Mouse (Mus musculus) heart, adult 2 months (tissue): ENCODE measurements around the gene Trdmt1. TPM values are rescaled to one million over a fixed set of nuclear protein-coding genes. Genes with fewer than 3 reads are reported as not detected.

ENCODE experiments used
- DNase-seq, 2 experiments: peaks; one replicate each; pipeline ENCODE4 v3.0.0; 2021
- H3K27ac ChIP-seq: fragments of 200-600 bp; 2 replicates; pipeline ENCODE4 v1.8.1; 2022
- H3K27me3 ChIP-seq: fragments of 200-500 bp; 2 replicates; pipeline ENCODE4 v1.6.1; 2012; ENCODE audit warnings: mild to moderate bottlenecking, low read length, inconsistent platforms, mixed read lengths; ENCODE audit not compliant: control insufficient read depth, insufficient read depth
- H3K36me3 ChIP-seq: fragments of 200-500 bp; 2 replicates; pipeline ENCODE4 v1.6.1; 2012; ENCODE audit warnings: low read length, inconsistent platforms; ENCODE audit not compliant: control insufficient read depth, insufficient read depth
- H3K4me1 ChIP-seq: fragments of 200-500 bp; 2 replicates; pipeline ENCODE4 v1.6.1; 2011; ENCODE audit warnings: low read length; ENCODE audit not compliant: control insufficient read depth, insufficient read depth
- H3K4me3 ChIP-seq: fragments of 200-600 bp; 2 replicates; pipeline ENCODE4 v1.8.1; 2022
- H3K79me2 ChIP-seq: fragments of 200-500 bp; replicated peaks from 2 replicates; pipeline ENCODE4 v1.6.1; 2012; ENCODE audit warnings: mild to moderate bottlenecking, inconsistent platforms, low read length, moderate library complexity, mixed read lengths; ENCODE audit not compliant: control insufficient read depth, insufficient read depth
- H3K9ac ChIP-seq: fragments of 200-500 bp; 2 replicates; pipeline ENCODE4 v1.6.1; 2012; ENCODE audit warnings: low read depth, mild to moderate bottlenecking, control low read depth, inconsistent platforms, low read length, mixed read lengths
- CTCF ChIP-seq: fragments of 200-600 bp; IDR thresholded peaks from 2 replicates; pipeline ENCODE4 v1.8.1; 2022; ENCODE audit warnings: antibody characterized with exemption, mild to moderate bottlenecking, moderate library complexity
- EP300 ChIP-seq: fragments of 200-500 bp; IDR thresholded peaks from 2 replicates; pipeline ENCODE4 v1.6.1; 2011; ENCODE audit warnings: low read depth, low read length, control low read depth; ENCODE audit not compliant: insufficient read depth
- POLR2A ChIP-seq: fragments of 200-500 bp; IDR thresholded peaks from 2 replicates; pipeline ENCODE4 v1.6.1; 2011; ENCODE audit warnings: mild to moderate bottlenecking, low read depth, low read length, control low read depth; ENCODE audit not compliant: insufficient read depth
- WGBS: fragments of 180-500 bp; shearing (Covaris S2); methylation state at CpG from one replicate; pipeline ENCODE4 v1.1.7; 2018; 5-methylcytosine and 5-hydroxymethylcytosine counted together
- intact Hi-C: fragments of 180-260 bp; cut with DNase I; formaldehyde crosslinking; loops from one replicate; pipeline ENCODE4 v1.15.1; 2025
- polyA plus RNA-seq: library from polyadenylated mRNA; depleted of rRNA; stranded (reverse); fragments of >200 nt; gene quantifications from 2 replicates; pipeline ENCODE4 v1.2.3, GENCODE M21; 2012; rRNA removed
- total RNA-seq, 2 experiments: library from RNA; stranded (reverse); gene quantifications; 2 replicates each; pipeline ENCODE4 v1.2.3; 2021

Trdmt1 gene
- total and polyA plus RNA-seq, 3 experiments = 3.3 to 7.0 (median 5.2) TPM

- TF ChIP-seq EP300 (no peak), POLR2A (no peak), CTCF (no peak)
- 84% methylated on average over 3 of the region's 3 CpGs for WGBS
- no peak overlapping the region for H3K27ac ChIP-seq
- H3K36me3 ChIP-seq = no peaks in the 10 kb centered on the region
- intact Hi-C loops = no loop called here
- no peaks in the 10 kb centered on the region for H3K4me1 ChIP-seq
- H3K9ac ChIP-seq = no peak overlapping the region
- DNase-seq = no peak
- H3K79me2 ChIP-seq = no peaks in the 10 kb centered on the region
- H3K4me3 ChIP-seq = no peak overlapping the region
- H3K27me3 ChIP-seq = no peaks in the 10 kb centered on the region
Measured at GRCm38 (mm10) chr2:13466685-13467084, 77.8 kb downstream of the Trdmt1 start.

Other genes with a start within 250 kb of the Trdmt1 start
- gene Cubn, start 52.9 kb downstream of the Trdmt1 start, total RNA-seq = 1 to 10 TPM in 1 of 2 experiments, under 1 TPM in 1; 0.81 to 1.1 TPM
- 0.27 and 0.47 TPM in 2 replicates for gene Cubn, start 52.9 kb downstream of the Trdmt1 start, polyA plus RNA-seq
- gene Vim, start 29.3 kb upstream of the Trdmt1 start, total RNA-seq = 100 to 1,000 TPM; 264 to 265 TPM
- gene Vim, start 29.3 kb upstream of the Trdmt1 start, polyA plus RNA-seq = 408 and 528 TPM in 2 replicates
- gene St8sia6, start 249.4 kb upstream of the Trdmt1 start, total RNA-seq = 1 to 10 TPM; 1.2 to 1.7 TPM
- gene St8sia6, start 249.4 kb upstream of the Trdmt1 start, polyA plus RNA-seq = 0.74 and 0.91 TPM in 2 replicates